In the genomic region with DNA sequence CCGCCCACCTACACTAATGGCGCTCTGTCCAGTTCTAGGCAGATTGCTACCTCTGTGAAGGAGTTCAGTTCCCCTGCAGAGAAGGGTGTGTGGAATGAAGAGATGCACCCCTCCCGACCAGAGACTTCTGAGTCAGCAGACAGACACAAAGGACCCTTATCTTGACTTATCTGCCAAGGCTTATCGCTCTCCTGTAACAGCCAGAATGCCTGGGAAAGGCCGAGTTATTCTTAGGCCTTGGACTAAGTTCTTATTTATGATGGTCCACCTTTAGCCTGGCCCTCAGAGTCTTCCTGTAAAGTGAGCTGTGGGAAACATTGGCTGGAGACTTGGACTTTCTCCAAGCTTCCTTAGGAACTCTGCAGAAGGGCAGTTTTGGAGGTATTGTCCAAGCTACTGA, we compare ENCODE assay signal across 10 mouse cellular contexts. TPM values are rescaled to one million over a fixed set of nuclear protein-coding genes. Genes with fewer than 3 reads are reported as not detected.
DNase-seq lines count a peak whose midpoint lies in the region; TF ChIP-seq lines count a peak whose summit lies in the region.
"Had no signal": no experiment of that assay in that cellular context is flagged by ENCODE, and none has a peak within 500 bp of the region (broad histone marks: within the 10 kb centered on the region; RNA-seq: fewer than 3 reads in every experiment).

No protein-coding gene starts in this region.

- no peak overlapping the region for H3K9ac ChIP-seq in heart, adult 2 months (ENCODE audit: low read depth, low read length)

- TF ChIP-seq EP300 in heart, adult 2 months (IDR thresholded peaks at IDR 0.05; ENCODE audit: insufficient read depth, low read depth, low read length), result 0 out of 2 replicates have a peak, but pooled peaks have one; percentile 20

- H3K27ac ChIP-seq in heart, adult 2 months, result peak overlapping the region; percentile 71
- no peak overlapping the region for H3K27ac ChIP-seq in heart, embryonic 10.5 days
- H3K27ac ChIP-seq in thymus, adult 2 months (ENCODE audit: control insufficient read depth, insufficient read depth, low read length), result no peak overlapping the region

- H3K27me3 ChIP-seq in heart, adult 2 months (ENCODE audit: control insufficient read depth, insufficient read depth, low read length), result no peaks in the 10 kb centered on the region
- peaks cover 9% of the 10 kb centered on the region; the same call in 1 of the 2 replicates for H3K27me3 ChIP-seq in heart, embryonic 10.5 days (ENCODE audit: insufficient read depth, poor library complexity, severe bottlenecking)
- no peaks in the 10 kb centered on the region for H3K27me3 ChIP-seq in thymus, adult 2 months (ENCODE audit: control insufficient read depth, insufficient read depth, low read length)

- intact Hi-C loops in heart, adult 2 months (cut with DNase I), result no loop called here

- peak; percentile 39 to 42 for DNase-seq in heart, adult 2 months
- DNase-seq in heart, embryonic 10.5 days (ENCODE audit: low spot score), result no peak
- DNase-seq in adrenal gland, postnatal 14 days, result peak; percentile 25
- peak; percentile 21 for DNase-seq in kidney, postnatal 10 days
- DNase-seq in lung, postnatal 36 days, result peak; percentile 71
- DNase-seq in left cerebral cortex, adult 18-20 months (ENCODE audit: low spot score in 2 of 2), result no peak
- no peak for DNase-seq in cerebellum, adult 18-20 months
- DNase-seq in thymus, adult 2 months, result no peak
- DNase-seq: embryo, embryonic 11 days; right cerebral cortex, postnatal 25 days had no signal

- no peak for TF ChIP-seq POLR2A in heart, adult 2 months (IDR thresholded peaks at IDR 0.05; ENCODE audit: insufficient read depth, low read depth, low read length)
- TF ChIP-seq POLR2A in thymus, adult 2 months (IDR thresholded peaks at IDR 0.05; ENCODE audit: control insufficient read depth, extremely low read depth, insufficient read depth, low read length, poor library complexity), result no peak

- TF ChIP-seq CTCF in heart, adult 2 months (IDR thresholded peaks at IDR 0.05), result no peak
- no peak for TF ChIP-seq CTCF in thymus, adult 2 months (IDR thresholded peaks at IDR 0.05; ENCODE audit: borderline replicate concordance, control insufficient read depth, extremely low read depth, insufficient read depth, low read length, poor library complexity)

- H3K79me2 ChIP-seq in heart, adult 2 months (replicated peaks; ENCODE audit: control insufficient read depth, insufficient read depth, low read length), result peaks cover 8% of the 10 kb centered on the region

- H3K4me3 ChIP-seq in heart, adult 2 months, result no peak overlapping the region
- H3K4me3 ChIP-seq in heart, embryonic 10.5 days, result no peak overlapping the region
- no peak overlapping the region for H3K4me3 ChIP-seq in thymus, adult 2 months (ENCODE audit: control insufficient read depth, insufficient read depth, low read length)

- peaks cover 19% of the 10 kb centered on the region for H3K4me1 ChIP-seq in heart, adult 2 months (ENCODE audit: control insufficient read depth, insufficient read depth, low read length)
- H3K4me1 ChIP-seq in heart, embryonic 10.5 days, result peaks cover 12% of the 10 kb centered on the region
- peaks cover 7% of the 10 kb centered on the region; the same call in 1 of the 2 replicates for H3K4me1 ChIP-seq in thymus, adult 2 months (replicated peaks; ENCODE audit: control insufficient read depth, insufficient read depth, low read length)

- WGBS in heart, adult 2 months, result 19% methylated on average over 5 of the region's 5 CpGs
- WGBS in heart, embryonic 10.5 days, result 24% methylated on average over 5 of the region's 5 CpGs
- WGBS in thymus, adult 2 months, result 81% methylated on average over 5 of the region's 5 CpGs

- no peaks in the 10 kb centered on the region for H3K9me3 ChIP-seq in heart, embryonic 10.5 days

- H3K36me3 ChIP-seq in heart, adult 2 months (ENCODE audit: control insufficient read depth, insufficient read depth, low read length), result peaks cover 19% of the 10 kb centered on the region
- H3K36me3 ChIP-seq in heart, embryonic 10.5 days, result no peaks in the 10 kb centered on the region
- H3K36me3 ChIP-seq in thymus, adult 2 months (ENCODE audit: control insufficient read depth, insufficient read depth, low read length), result no peaks in the 10 kb centered on the region

RNA-seq across cellular contexts. Expression of a gene that starts 8.8 kb away (rescaled TPM):
- total RNA-seq in heart, adult 2 months (2021), result 10 to 100 TPM; 65.7 to 72.1 TPM
- 24.3 and 54.1 TPM in 2 replicates for polyA plus RNA-seq in heart, adult 2 months (2012; rRNA removed)
- polyA plus RNA-seq in heart, embryonic 10.5 days (2016; fragmentation: Nextera tagmentation; extraction: Ambion mirVana), result 22.8 and 26.2 TPM in 2 replicates
- 74.6 and 80.2 TPM in 2 replicates for total RNA-seq in adrenal gland, postnatal 14 days (2021)
- 100 to 1,000 TPM; 258 to 271 TPM for total RNA-seq in left cerebral cortex, adult 18-20 months (2021)
- 38.9 and 41.2 TPM in 2 replicates for polyA plus RNA-seq in thymus, adult 2 months (2012; rRNA removed)

Comparison
In these comparisons a context has a peak if more than half of its experiments do, and no peak if none do; other contexts are left out.
1. DNase-seq: peak in heart, adult 2 months (2 of 2), adrenal gland, postnatal 14 days (single experiment), kidney, postnatal 10 days (single experiment) and lung, postnatal 36 days (single experiment); none in heart, embryonic 10.5 days (single experiment), left cerebral cortex, adult 18-20 months (0 of 2), cerebellum, adult 18-20 months (0 of 2) and thymus, adult 2 months (single experiment).